Mouse (Mus musculus) lung, embryonic 14.5 days (tissue): Measurements from ENCODE around the gene Vdr. TPM values are rescaled to one million over a fixed set of nuclear protein-coding genes. Genes with fewer than 3 reads are reported as not detected.

Experiments used
- ATAC-seq: fragments of 200-750 bp; cut with Nextera tagmentation; 2 replicates; pipeline ENCODE4 v1.8.0; 2017; ENCODE audit warnings: mild to moderate bottlenecking, moderate TSS enrichment, moderate library complexity; ENCODE audit not compliant: insufficient read depth
- DNase-seq: peaks from one replicate; pipeline ENCODE4 v3.0.0-alpha.2; 2015
- H3K27ac ChIP-seq: fragments of 300-500 bp; sonication (generic); 2 replicates; pipeline ENCODE4 v1.5.1; 2014; ENCODE audit warnings: low read depth, mild to moderate bottlenecking, moderate library complexity
- H3K27me3 ChIP-seq: fragments of 300-500 bp; sonication (generic); 2 replicates; pipeline ENCODE4 v1.6.1; 2014; ENCODE audit warnings: low read length, control low read depth; ENCODE audit not compliant: insufficient read depth
- H3K36me3 ChIP-seq: fragments of 300-500 bp; sonication (generic); 2 replicates; pipeline ENCODE4 v1.6.1; 2014; ENCODE audit warnings: control low read depth; ENCODE audit not compliant: insufficient read depth
- H3K4me1 ChIP-seq: fragments of 300-500 bp; sonication (generic); 2 replicates; pipeline ENCODE4 v1.6.1; 2014; ENCODE audit warnings: antibody characterized with exemption, control low read depth; ENCODE audit not compliant: insufficient read depth
- H3K4me2 ChIP-seq: fragments of 300-500 bp; sonication (generic); 2 replicates; pipeline ENCODE4 v1.6.1; 2014; ENCODE audit warnings: mild to moderate bottlenecking
- H3K4me3 ChIP-seq: fragments of 300-500 bp; sonication (generic); 2 replicates; pipeline ENCODE4 v1.5.1; 2014; ENCODE audit warnings: low read depth, low read length
- H3K9ac ChIP-seq: fragments of 300-500 bp; sonication (generic); 2 replicates; pipeline ENCODE4 v1.6.1; 2014
- H3K9me3 ChIP-seq: fragments of 300-500 bp; sonication (generic); 2 replicates; pipeline ENCODE4 v1.6.1; 2016; ENCODE audit warnings: low read depth, low read length, control low read depth
- CTCF ChIP-seq: IDR thresholded peaks from 2 replicates; pipeline ENCODE4 v1.5.1; 2016; ENCODE audit warnings: antibody characterized with exemption, low read depth
- WGBS: fragments of 180-500 bp; shearing (Covaris S2); extraction: QIAGEN DNeasy Blood & Tissue Kit; methylation state at CpG from one replicate; pipeline ENCODE4 v1.1.7; 2014; 5-methylcytosine and 5-hydroxymethylcytosine counted together
- polyA plus RNA-seq: library from polyadenylated mRNA; unstranded; fragments of >200 nt; fragmentation: Nextera tagmentation; extraction: Ambion mirVana; gene quantifications from 2 replicates; pipeline ENCODE4 v1.2.1, GENCODE M21; 2014

Vdr gene
- polyA plus RNA-seq, 1 experiment from 2014 or later, result 0.38 TPM

- Histone ChIP-seq H3K4me3 (no peak overlapping the region), H3K27me3 (no peaks in the 10 kb centered on the region), H3K27ac (no peak overlapping the region), H3K4me2 (no peak overlapping the region), H3K9me3 (no peaks in the 10 kb centered on the region), H3K9ac (no peak overlapping the region), H3K36me3 (no peaks in the 10 kb centered on the region), H3K4me1 (no peaks in the 10 kb centered on the region)
- no peak for ATAC-seq
- no peak for DNase-seq
- 68% methylated on average over 10 of the region's 10 CpGs for WGBS
- no peak for TF ChIP-seq CTCF
These were observed 22.9 kb downstream of the Vdr start for GRCm38 (mm10) chr15:97887541-97888016.

DNA sequence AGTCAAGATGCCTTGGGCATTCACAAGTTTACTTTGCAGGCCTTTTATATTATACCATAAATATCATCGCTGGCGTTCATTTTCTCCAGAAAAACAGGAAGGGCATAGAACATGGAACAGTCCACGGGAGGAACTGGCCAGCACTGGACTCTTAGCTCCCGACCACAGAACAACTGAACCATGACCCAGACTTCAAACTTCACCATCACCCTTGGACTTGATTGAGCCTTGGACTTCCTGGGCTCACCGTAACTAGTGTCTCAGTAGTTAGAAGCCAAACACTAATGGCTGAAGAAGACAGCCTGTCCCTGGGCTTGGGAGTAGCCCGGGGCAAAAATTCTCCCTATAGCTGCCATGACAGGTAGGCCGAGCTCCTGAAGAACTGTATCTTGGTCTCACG, 29.0 kb downstream of the Vdr start:
- Histone ChIP-seq H3K27me3 (no peaks in the 10 kb centered on the region), H3K9me3 (no peaks in the 10 kb centered on the region), H3K27ac (no peak overlapping the region), H3K9ac (no peak overlapping the region), H3K4me2 (no peak overlapping the region), H3K36me3 (no peaks in the 10 kb centered on the region), H3K4me3 (no peak overlapping the region), H3K4me1 (no peaks in the 10 kb centered on the region)
- TF ChIP-seq CTCF, result no peak
- DNase-seq, result no peak
- ATAC-seq, result no peak
- WGBS, result 86% methylated on average over 8 of the region's 8 CpGs

DNA sequence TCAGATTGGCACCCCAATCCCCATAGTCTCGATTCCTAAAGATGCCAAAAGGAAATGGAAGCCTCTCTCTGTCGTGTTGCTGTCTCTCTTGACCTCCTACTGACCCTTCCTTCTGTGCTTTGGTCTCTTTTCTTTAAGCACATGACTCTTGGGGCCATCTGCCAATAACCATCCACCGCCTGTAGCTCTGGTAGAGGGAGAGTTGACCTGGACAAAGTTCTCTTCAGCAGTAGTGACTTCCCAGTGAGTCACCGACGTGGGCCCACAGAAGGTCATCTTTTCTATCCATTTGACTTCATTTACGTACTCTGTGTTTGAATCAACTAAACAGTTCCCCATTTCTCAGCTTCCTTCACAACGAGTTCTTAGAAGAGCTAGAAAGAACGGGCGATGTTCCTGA, 30.0 kb downstream of the Vdr start:
- no peak overlapping the region for H3K9ac ChIP-seq

GRCm38 (mm10) chr15:97878696-97879328, 31.6 kb downstream of the Vdr start:
- Histone ChIP-seq H3K36me3 (no peaks in the 10 kb centered on the region), H3K9me3 (no peaks in the 10 kb centered on the region), H3K27me3 (no peaks in the 10 kb centered on the region), H3K4me1 (no peaks in the 10 kb centered on the region), H3K27ac (no peak overlapping the region), H3K9ac (no peak overlapping the region), H3K4me3 (no peak overlapping the region), H3K4me2 (no peak overlapping the region)
- ATAC-seq (no peak), DNase-seq (no peak)
- no peak for TF ChIP-seq CTCF
- 63% methylated on average over 7 of the region's 7 CpGs for WGBS

More for the DNA sequence above, 30.0 kb downstream of the Vdr start:
- no peaks in the 10 kb centered on the region for H3K36me3 ChIP-seq
- H3K27ac ChIP-seq, result no peak overlapping the region
- no peak for ATAC-seq
- DNase-seq, result no peak
- 70% methylated on average over 9 of the region's 9 CpGs for WGBS
- no peak overlapping the region for H3K4me3 ChIP-seq
- H3K4me1 ChIP-seq, result no peaks in the 10 kb centered on the region
- no peak overlapping the region for H3K4me2 ChIP-seq
- H3K9me3 ChIP-seq, result no peaks in the 10 kb centered on the region
- no peak for TF ChIP-seq CTCF
- no peaks in the 10 kb centered on the region for H3K27me3 ChIP-seq

DNA sequence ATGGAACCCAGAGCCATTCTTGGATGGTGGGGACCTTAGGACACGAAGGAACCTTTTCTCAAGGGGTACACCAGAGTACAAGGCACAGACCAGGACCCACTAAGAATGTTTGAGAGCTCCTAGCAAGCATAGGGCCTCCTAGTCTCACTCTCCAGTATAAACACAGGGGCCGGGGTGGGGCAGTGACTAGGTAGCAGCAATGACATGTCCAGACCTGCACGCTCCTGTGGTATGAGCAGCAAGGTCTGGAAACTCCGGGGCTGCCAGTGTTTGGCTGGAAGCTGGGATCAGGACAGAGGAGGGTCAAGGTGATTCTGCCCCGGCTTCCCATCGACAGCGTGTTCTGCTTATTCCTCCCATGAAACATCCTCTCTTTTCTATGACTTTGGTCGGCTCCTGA, 34.6 kb downstream of the Vdr start:
- Histone ChIP-seq H3K27ac (no peak overlapping the region), H3K9ac (no peak overlapping the region), H3K36me3 (no peaks in the 10 kb centered on the region), H3K4me1 (no peaks in the 10 kb centered on the region), H3K4me3 (no peak overlapping the region), H3K9me3 (no peaks in the 10 kb centered on the region), H3K4me2 (no peak overlapping the region), H3K27me3 (no peaks in the 10 kb centered on the region)
- DNase-seq (no peak), ATAC-seq (no peak)
- 75% methylated on average over 8 of the region's 8 CpGs for WGBS
- no peak for TF ChIP-seq CTCF

DNA sequence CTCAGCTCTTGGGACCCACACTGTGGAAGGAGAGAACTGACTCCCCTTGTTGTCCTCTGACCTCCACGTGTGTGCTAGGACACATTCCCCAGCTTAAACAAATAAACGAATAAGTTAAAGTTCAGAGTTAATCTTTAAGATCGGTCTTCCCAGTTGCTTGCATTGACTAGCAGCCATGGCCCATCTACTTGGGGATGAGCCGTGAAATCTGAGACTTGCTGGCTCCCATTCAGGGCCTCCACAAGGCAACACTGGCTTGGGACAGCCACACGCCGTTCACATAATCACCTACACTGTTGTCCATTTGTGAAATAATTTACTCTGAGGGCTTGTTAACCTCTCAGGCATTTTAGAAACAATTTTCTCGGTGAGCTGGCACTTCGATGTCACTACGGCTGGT, 36.7 kb downstream of the Vdr start:
- Histone ChIP-seq H3K4me3 (no peak overlapping the region), H3K27ac (no peak overlapping the region), H3K9ac (no peak overlapping the region), H3K9me3 (no peaks in the 10 kb centered on the region), H3K27me3 (no peaks in the 10 kb centered on the region), H3K4me1 (no peaks in the 10 kb centered on the region), H3K4me2 (no peak overlapping the region), H3K36me3 (no peaks in the 10 kb centered on the region)
- TF ChIP-seq CTCF, result no peak
- WGBS, result 45% methylated on average over 9 of the region's 9 CpGs
- DNase-seq (no peak), ATAC-seq (no peak)

GRCm38 (mm10) chr15:97872161-97872560, 38.3 kb downstream of the Vdr start:
- no peaks in the 10 kb centered on the region for H3K36me3 ChIP-seq
- no peak for DNase-seq

More at GRCm38 (mm10) chr15:97872161-97872560, 38.3 kb downstream of the Vdr start:
- Histone ChIP-seq H3K4me3 (no peak overlapping the region), H3K27ac (no peak overlapping the region), H3K9ac (no peak overlapping the region), H3K4me2 (no peak overlapping the region), H3K9me3 (no peaks in the 10 kb centered on the region), H3K27me3 (no peaks in the 10 kb centered on the region), H3K4me1 (no peaks in the 10 kb centered on the region)
- no peak for TF ChIP-seq CTCF
- WGBS, result 90% methylated on average over 8 of the region's 8 CpGs
- ATAC-seq, result no peak
